Mouse (Mus musculus) stomach, embryonic 14.5 days (tissue): Measurements from ENCODE around the gene Filip1. TPM values are rescaled to one million over a fixed set of nuclear protein-coding genes. Genes with fewer than 3 reads are reported as not detected.

ENCODE experiments used
- ATAC-seq: fragments of 200-750 bp; cut with Nextera tagmentation; 2 replicates; pipeline ENCODE4 v1.8.0; 2017; ENCODE audit warnings: low read depth, moderate TSS enrichment; ENCODE audit not compliant: insufficient number of reproducible peaks, insufficient read depth, low FRiP score
- H3K27ac ChIP-seq: fragments of 300-500 bp; sonication (generic); 2 replicates; pipeline ENCODE4 v1.5.1; 2014; ENCODE audit warnings: mild to moderate bottlenecking, low read length, moderate library complexity, mixed read lengths
- H3K27me3 ChIP-seq: fragments of 300-500 bp; sonication (generic); 2 replicates; pipeline ENCODE4 v1.6.1; 2014; ENCODE audit warnings: low read length, control low read depth, mixed read lengths; ENCODE audit not compliant: control insufficient read depth, insufficient read depth
- H3K36me3 ChIP-seq: fragments of 300-500 bp; sonication (generic); 2 replicates; pipeline ENCODE4 v1.6.1; 2014; ENCODE audit warnings: mild to moderate bottlenecking, control low read depth, low read length, moderate library complexity, mixed read lengths; ENCODE audit not compliant: control insufficient read depth, insufficient read depth
- H3K4me1 ChIP-seq: fragments of 300-500 bp; sonication (generic); 2 replicates; pipeline ENCODE4 v1.6.1; 2014; ENCODE audit warnings: low read length, control low read depth, mixed read lengths; ENCODE audit not compliant: control insufficient read depth, insufficient read depth
- H3K4me2 ChIP-seq: fragments of 300-500 bp; sonication (generic); replicated peaks from 2 replicates; pipeline ENCODE4 v1.6.1; 2014; ENCODE audit warnings: low read depth, low read length, control low read depth
- H3K4me3 ChIP-seq: fragments of 300-500 bp; sonication (generic); 2 replicates; pipeline ENCODE4 v1.5.1; 2014; ENCODE audit warnings: low read depth, low read length, control low read depth
- H3K9ac ChIP-seq: fragments of 300-500 bp; sonication (generic); replicated peaks from 2 replicates; pipeline ENCODE4 v1.6.1; 2014; ENCODE audit warnings: low read depth, mild to moderate bottlenecking, control low read depth, low read length, moderate library complexity, mixed read lengths
- H3K9me3 ChIP-seq: fragments of 300-500 bp; sonication (generic); 2 replicates; pipeline ENCODE4 v1.6.1; 2016; ENCODE audit warnings: low read depth, low read length, control low read depth; ENCODE audit not compliant: control insufficient read depth
- WGBS: fragments of 180-500 bp; shearing (Covaris S2); extraction: QIAGEN DNeasy Blood & Tissue Kit; methylation state at CpG from one replicate; pipeline ENCODE4 v1.1.7; 2014; 5-methylcytosine and 5-hydroxymethylcytosine counted together
- polyA plus RNA-seq: library from polyadenylated mRNA; unstranded; fragments of >200 nt; fragmentation: Nextera tagmentation; extraction: Ambion mirVana; gene quantifications from 2 replicates; pipeline ENCODE4 v1.2.1, GENCODE M21; 2014

Filip1 gene
- polyA plus RNA-seq, 1 experiment from 2014 or later: 10.9 TPM

GRCm38 (mm10) chr9:79938416-79939206 lies 74.0 kb downstream of the Filip1 start:
- no peaks in the 10 kb centered on the region for H3K27me3 ChIP-seq
- ATAC-seq: no peak
- no peaks in the 10 kb centered on the region for H3K9me3 ChIP-seq
- H3K4me2 ChIP-seq: no peak overlapping the region
- 67% methylated on average over 11 of the region's 11 CpGs for WGBS
- no peak overlapping the region for H3K4me3 ChIP-seq
- H3K4me1 ChIP-seq: no peaks in the 10 kb centered on the region
- H3K27ac ChIP-seq: no peak overlapping the region
- no peaks in the 10 kb centered on the region for H3K36me3 ChIP-seq
- H3K9ac ChIP-seq: no peak overlapping the region

- no peak overlapping the region for H3K4me2 ChIP-seq
- no peak for ATAC-seq
- WGBS: 72% methylated on average over 6 of the region's 6 CpGs
- H3K27me3 ChIP-seq: no peaks in the 10 kb centered on the region
- no peak overlapping the region for H3K4me3 ChIP-seq
- H3K27ac ChIP-seq: no peak overlapping the region
- no peaks in the 10 kb centered on the region for H3K36me3 ChIP-seq
- H3K9me3 ChIP-seq: no peaks in the 10 kb centered on the region
- no peaks in the 10 kb centered on the region for H3K4me1 ChIP-seq
- no peak overlapping the region for H3K9ac ChIP-seq
These were observed 75.1 kb downstream of the Filip1 start for GRCm38 (mm10) chr9:79937570-79937969.

- no peaks in the 10 kb centered on the region for H3K36me3 ChIP-seq
- no peaks in the 10 kb centered on the region for H3K27me3 ChIP-seq
- 90% methylated on average over 5 of the region's 5 CpGs for WGBS
These were observed 80.1 kb downstream of the Filip1 start for GRCm38 (mm10) chr9:79932578-79932977.

GRCm38 (mm10) chr9:79928092-79928491 lies 84.6 kb downstream of the Filip1 start:
- H3K27ac ChIP-seq: no peak overlapping the region
- no peak overlapping the region for H3K9ac ChIP-seq
- 0 out of 2 replicates have a peak, but pooled peaks cover 4% of the 10 kb centered on the region for H3K4me1 ChIP-seq
- H3K9me3 ChIP-seq: no peaks in the 10 kb centered on the region
- H3K4me3 ChIP-seq: no peak overlapping the region
- 85% methylated on average over 3 of the region's 3 CpGs for WGBS
- no peak overlapping the region for H3K4me2 ChIP-seq
- no peaks in the 10 kb centered on the region for H3K27me3 ChIP-seq
- no peaks in the 10 kb centered on the region for H3K36me3 ChIP-seq
- no peak for ATAC-seq

More at GRCm38 (mm10) chr9:79932578-79932977, 80.1 kb downstream of the Filip1 start:
- Histone ChIP-seq H3K4me3 (no peak overlapping the region), H3K4me2 (no peak overlapping the region), H3K27ac (no peak overlapping the region), H3K9me3 (no peaks in the 10 kb centered on the region), H3K9ac (no peak overlapping the region), H3K4me1 (no peaks in the 10 kb centered on the region)
- no peak for ATAC-seq

DNA sequence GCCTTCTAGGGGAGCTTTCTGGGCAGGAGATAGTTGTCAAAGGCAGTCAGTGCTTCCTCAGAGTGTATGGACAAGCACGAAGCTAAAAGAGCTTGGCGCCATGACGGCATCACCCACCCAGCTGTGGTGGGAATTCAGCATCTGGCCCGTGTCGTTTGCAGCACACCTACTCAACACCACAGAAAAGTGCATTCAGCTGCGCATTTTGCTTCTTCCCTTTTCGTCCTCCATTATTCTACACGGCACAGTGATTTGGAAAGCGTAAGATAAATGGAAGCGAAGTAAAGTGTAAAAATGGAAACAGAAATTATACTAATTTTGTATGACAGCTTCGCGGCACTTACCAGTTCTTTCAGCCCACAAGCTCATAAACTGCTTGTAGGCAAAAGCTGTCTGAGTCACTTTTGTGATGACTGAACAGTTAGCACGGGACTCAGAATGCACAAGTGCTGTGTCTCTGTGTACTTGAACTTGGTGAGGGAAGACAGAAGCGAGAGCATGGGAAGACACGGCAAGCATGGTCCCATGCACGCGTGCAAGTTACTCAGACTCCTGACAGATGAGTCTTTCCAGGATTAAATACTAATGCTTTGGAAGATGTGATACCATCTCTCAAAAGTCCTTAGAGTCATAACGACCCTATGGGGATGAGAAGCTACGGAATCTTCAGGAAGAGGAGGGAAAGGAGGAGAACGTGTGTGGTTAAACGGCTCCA lies 85.3 kb downstream of the Filip1 start:
- no peaks in the 10 kb centered on the region for H3K9me3 ChIP-seq
- no peak overlapping the region for H3K4me2 ChIP-seq
- H3K4me1 ChIP-seq: peaks cover 6% of the 10 kb centered on the region; the same call in 1 of the 2 replicates
- no peak overlapping the region for H3K27ac ChIP-seq
- H3K9ac ChIP-seq: no peak overlapping the region
- no peak for ATAC-seq
- no peaks in the 10 kb centered on the region for H3K36me3 ChIP-seq
- 83% methylated on average over 21 of the region's 21 CpGs for WGBS
- no peaks in the 10 kb centered on the region for H3K27me3 ChIP-seq
- no peak overlapping the region for H3K4me3 ChIP-seq

DNA sequence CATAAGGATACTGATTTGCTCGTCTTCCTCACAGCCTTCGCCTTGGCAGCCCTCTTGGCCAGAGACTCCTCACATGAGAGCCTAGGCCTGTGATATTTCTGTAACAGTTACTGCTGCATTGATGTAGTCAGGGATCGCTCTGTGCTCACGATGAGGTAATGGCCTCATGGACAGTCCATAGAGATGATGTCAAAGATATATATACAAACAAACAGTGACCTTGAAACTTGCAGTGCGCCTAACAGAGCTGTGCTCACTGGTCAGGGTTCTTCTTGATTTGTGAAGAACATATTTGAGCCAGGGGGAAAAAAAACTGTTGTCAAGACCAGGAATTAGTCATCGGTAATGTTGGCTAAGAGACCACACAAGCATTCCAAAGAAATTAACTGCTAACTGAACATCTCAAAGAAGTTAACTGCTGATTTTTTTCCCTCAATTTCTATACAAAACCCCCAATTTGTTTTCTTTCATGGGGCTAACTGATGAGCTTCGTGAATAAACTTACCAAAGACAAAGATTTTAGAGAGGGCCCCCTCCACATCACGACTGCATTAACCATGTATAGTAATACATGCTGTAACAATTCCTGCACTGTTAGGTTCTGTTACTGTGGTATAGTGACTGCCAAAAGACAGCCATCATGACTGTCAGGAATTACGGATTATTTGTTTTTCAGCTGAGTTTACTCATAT lies 86.0 kb downstream of the Filip1 start:
- Histone ChIP-seq H3K9me3 (no peaks in the 10 kb centered on the region), H3K27me3 (no peaks in the 10 kb centered on the region), H3K36me3 (no peaks in the 10 kb centered on the region), H3K27ac (no peak overlapping the region), H3K4me1 (peaks cover 13% of the 10 kb centered on the region; the same call in 1 of the 2 replicates), H3K4me3 (no peak overlapping the region), H3K4me2 (no peak overlapping the region), H3K9ac (no peak overlapping the region)
- ATAC-seq: no peak
- WGBS: 74% methylated on average over 9 of the region's 9 CpGs

GRCm38 (mm10) chr9:79925950-79926349 lies 86.7 kb downstream of the Filip1 start:
- ATAC-seq: no peak
- Histone ChIP-seq H3K27ac (no peak overlapping the region), H3K27me3 (no peaks in the 10 kb centered on the region), H3K4me2 (no peak overlapping the region), H3K4me3 (no peak overlapping the region), H3K36me3 (no peaks in the 10 kb centered on the region), H3K9me3 (no peaks in the 10 kb centered on the region), H3K9ac (no peak overlapping the region), H3K4me1 (peaks cover 14% of the 10 kb centered on the region; the same call in 1 of the 2 replicates)
- WGBS: 76% methylated on average over 4 of the region's 4 CpGs

GRCm38 (mm10) chr9:79923262-79923661 lies 89.4 kb downstream of the Filip1 start:
- Histone ChIP-seq H3K4me2 (no peak overlapping the region), H3K27me3 (no peaks in the 10 kb centered on the region), H3K4me3 (no peak overlapping the region), H3K9ac (no peak overlapping the region), H3K36me3 (no peaks in the 10 kb centered on the region), H3K9me3 (no peaks in the 10 kb centered on the region), H3K27ac (no peak overlapping the region), H3K4me1 (peaks cover 22% of the 10 kb centered on the region; the same call in 1 of the 2 replicates)
- 41% methylated on average over 3 of the region's 3 CpGs for WGBS
- no peak for ATAC-seq
